Mouse (Mus musculus): Measurements from ENCODE around the gene Arhgef12.
"Not testable (repeated sequence)": the region's sequence is repeated elsewhere in the genome, so short reads cannot be mapped to it uniquely, and the experiment has no call there.

GRCm38 (mm10) chr9:42964809-42965208 is 142.2 kb downstream of the Arhgef12 start:
- TF ChIP-seq CTCF, EP300 (IDR thresholded peaks at IDR 0.05): not testable (repeated sequence)
